Mouse (Mus musculus): Measurements from ENCODE around the gene Fgd4. TPM values are rescaled to one million over a fixed set of nuclear protein-coding genes. Genes with fewer than 3 reads are reported as not detected.

Gene Fgd4
- total and polyA plus RNA-seq, 2 experiments from 2014 or later: 13.4 to 27.6 TPM

DNA sequence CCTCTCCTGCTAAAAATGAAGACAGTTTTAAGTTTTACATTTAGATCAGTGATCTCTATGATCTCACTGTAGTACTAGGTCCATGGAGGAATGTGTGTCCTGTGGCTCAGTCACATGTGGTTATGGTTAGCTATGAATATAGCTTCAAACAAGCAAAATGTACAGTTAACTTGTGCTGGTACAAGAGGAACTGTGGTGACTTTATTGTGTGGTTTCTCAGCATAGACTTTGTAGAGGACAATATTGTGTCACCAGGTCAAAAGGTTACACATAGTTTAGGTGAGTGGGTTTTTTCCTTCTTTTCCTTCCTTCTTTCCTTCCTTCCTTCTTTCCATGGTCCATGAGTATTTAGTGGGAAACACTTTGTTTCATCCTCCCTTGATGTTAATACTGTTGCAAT is 23.8 kb downstream of the Fgd4 start:
- Histone ChIP-seq H3K27ac (no peak overlapping the region), H3K9me3 (ENCODE audit: low read length) (no peaks in the 10 kb centered on the region), H3K27me3 (ENCODE audit: insufficient read depth, low read length) (no peaks in the 10 kb centered on the region), H3K4me3 (ENCODE audit: low read length) (no peak overlapping the region), H3K4me2 (ENCODE audit: low read depth, low read length) (no peak overlapping the region), H3K9ac (replicated peaks; ENCODE audit: low read length) (no peak overlapping the region), H3K36me3 (ENCODE audit: insufficient read depth, low read length) (no peaks in the 10 kb centered on the region), H3K4me1 (ENCODE audit: insufficient read depth, low read length) (no peaks in the 10 kb centered on the region)
- no peak for DNase-seq (ENCODE audit: low spot score)
- ATAC-seq: no peak
- no peak for TF ChIP-seq CTCF (IDR thresholded peaks at IDR 0.05; ENCODE audit: low read depth)

DNA sequence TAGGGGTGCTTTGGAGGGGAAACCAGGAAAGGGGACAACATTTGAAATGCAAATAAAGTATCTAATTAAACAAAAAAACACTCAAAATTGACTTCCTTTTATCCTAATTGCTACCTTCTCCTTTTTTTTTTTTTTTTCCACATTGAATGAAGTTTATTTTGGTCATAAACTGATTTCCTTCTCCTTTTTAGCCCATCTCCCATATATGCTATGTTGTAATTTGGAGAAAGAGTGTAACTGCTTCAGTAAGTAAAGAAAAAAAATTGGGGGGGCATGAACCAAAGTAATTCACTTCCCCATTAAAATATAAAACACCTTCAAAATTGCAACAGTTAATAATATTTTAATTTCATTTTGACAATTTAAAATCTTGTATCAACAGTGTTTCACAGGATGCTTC is 25.8 kb downstream of the Fgd4 start:
- no peak overlapping the region for H3K4me3 ChIP-seq (ENCODE audit: low read length)
- no peak overlapping the region for H3K9ac ChIP-seq (replicated peaks; ENCODE audit: low read length)
- H3K27me3 ChIP-seq (ENCODE audit: insufficient read depth, low read length): no peaks in the 10 kb centered on the region
- H3K4me2 ChIP-seq (ENCODE audit: low read depth, low read length): no peak overlapping the region
- no peaks in the 10 kb centered on the region for H3K9me3 ChIP-seq (ENCODE audit: low read length)
- TF ChIP-seq CTCF (IDR thresholded peaks at IDR 0.05; ENCODE audit: low read depth): no peak
- no peak overlapping the region for H3K27ac ChIP-seq
- DNase-seq (ENCODE audit: low spot score): no peak
- H3K36me3 ChIP-seq (ENCODE audit: insufficient read depth, low read length): no peaks in the 10 kb centered on the region
- H3K4me1 ChIP-seq (ENCODE audit: insufficient read depth, low read length): no peaks in the 10 kb centered on the region
- no peak for ATAC-seq

DNA sequence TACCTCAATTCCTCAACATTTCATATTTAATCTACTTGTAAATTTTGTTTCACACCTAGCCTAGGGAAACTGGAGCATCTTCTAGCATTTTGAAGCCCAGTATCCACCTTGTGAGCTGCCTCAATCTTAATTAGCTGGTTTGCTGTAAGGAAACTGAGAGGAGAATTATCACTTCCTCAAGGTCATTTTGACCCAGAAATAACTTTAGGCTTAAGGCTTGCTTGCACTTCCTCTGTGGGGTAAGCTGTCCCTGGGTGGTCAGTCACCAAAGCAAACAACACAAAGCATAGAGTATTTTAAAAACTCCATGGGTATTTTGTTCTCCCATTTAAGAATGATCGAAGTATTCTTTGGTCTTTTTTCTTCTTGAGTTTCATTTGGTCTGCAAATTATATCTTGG is 27.2 kb downstream of the Fgd4 start:
- Histone ChIP-seq H3K9ac (replicated peaks; ENCODE audit: low read length) (no peak overlapping the region), H3K9me3 (ENCODE audit: low read length) (no peaks in the 10 kb centered on the region), H3K27ac (no peak overlapping the region), H3K4me3 (ENCODE audit: low read length) (no peak overlapping the region), H3K4me2 (ENCODE audit: low read depth, low read length) (no peak overlapping the region), H3K4me1 (ENCODE audit: insufficient read depth, low read length) (no peaks in the 10 kb centered on the region), H3K36me3 (ENCODE audit: insufficient read depth, low read length) (no peaks in the 10 kb centered on the region), H3K27me3 (ENCODE audit: insufficient read depth, low read length) (no peaks in the 10 kb centered on the region)
- TF ChIP-seq CTCF (IDR thresholded peaks at IDR 0.05; ENCODE audit: low read depth): no peak
- DNase-seq (ENCODE audit: low spot score) (no peak), ATAC-seq (no peak)
- WGBS: 95% methylated on average over 1 of the region's 1 CpGs

DNA sequence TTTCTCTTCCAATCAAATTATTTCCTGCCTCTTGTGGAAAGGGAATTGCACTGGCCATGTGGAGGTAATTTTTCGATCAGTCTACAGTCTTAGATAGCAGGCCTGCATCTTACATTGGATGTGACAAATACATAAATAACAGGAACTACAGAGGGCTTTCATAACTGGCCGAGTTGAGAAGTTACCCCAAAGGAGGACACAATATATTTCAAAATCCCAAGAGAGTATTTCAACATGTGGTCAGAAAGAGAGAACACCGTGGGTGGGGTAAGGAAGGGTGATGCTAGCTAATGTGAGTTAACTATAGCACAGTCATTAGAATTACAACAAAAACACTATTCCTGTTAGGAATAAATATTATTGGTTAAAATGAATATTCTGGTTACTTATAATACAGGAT is 29.0 kb downstream of the Fgd4 start:
- no peak for DNase-seq (ENCODE audit: low spot score)
- H3K4me1 ChIP-seq (ENCODE audit: insufficient read depth, low read length): no peaks in the 10 kb centered on the region
- H3K27ac ChIP-seq: no peak overlapping the region
- no peak for ATAC-seq
- H3K36me3 ChIP-seq (ENCODE audit: insufficient read depth, low read length): no peaks in the 10 kb centered on the region
- WGBS: 82% methylated on average over 3 of the region's 3 CpGs
- TF ChIP-seq CTCF (IDR thresholded peaks at IDR 0.05; ENCODE audit: low read depth): no peak
- no peak overlapping the region for H3K4me3 ChIP-seq (ENCODE audit: low read length)
- H3K9ac ChIP-seq (replicated peaks; ENCODE audit: low read length): no peak overlapping the region
- no peaks in the 10 kb centered on the region for H3K9me3 ChIP-seq (ENCODE audit: low read length)
- H3K27me3 ChIP-seq (ENCODE audit: insufficient read depth, low read length): no peaks in the 10 kb centered on the region
- H3K4me2 ChIP-seq (ENCODE audit: low read depth, low read length): no peak overlapping the region

DNA sequence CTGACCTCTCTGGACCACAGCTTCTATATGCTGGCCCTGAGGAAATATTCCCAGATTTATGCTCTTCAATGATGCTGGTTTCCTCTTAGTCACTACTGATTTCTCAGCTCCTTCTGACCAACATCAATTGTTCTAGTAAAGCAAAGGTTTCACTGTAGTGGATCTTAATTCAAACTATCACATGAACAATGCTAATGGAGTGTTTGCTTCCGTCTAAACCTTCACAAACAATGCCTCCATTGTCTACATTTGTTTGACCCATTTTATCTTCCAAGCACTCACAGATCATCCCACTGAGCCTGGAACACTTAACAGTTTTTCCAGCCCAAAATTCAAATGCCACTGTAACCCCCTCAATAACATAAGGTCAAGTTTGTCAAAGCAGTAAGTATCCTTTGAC is 33.6 kb downstream of the Fgd4 start:
- no peak for ATAC-seq
- 23% methylated on average over 1 of the region's 1 CpGs for WGBS
- no peaks in the 10 kb centered on the region for H3K27me3 ChIP-seq (ENCODE audit: insufficient read depth, low read length)

DNA sequence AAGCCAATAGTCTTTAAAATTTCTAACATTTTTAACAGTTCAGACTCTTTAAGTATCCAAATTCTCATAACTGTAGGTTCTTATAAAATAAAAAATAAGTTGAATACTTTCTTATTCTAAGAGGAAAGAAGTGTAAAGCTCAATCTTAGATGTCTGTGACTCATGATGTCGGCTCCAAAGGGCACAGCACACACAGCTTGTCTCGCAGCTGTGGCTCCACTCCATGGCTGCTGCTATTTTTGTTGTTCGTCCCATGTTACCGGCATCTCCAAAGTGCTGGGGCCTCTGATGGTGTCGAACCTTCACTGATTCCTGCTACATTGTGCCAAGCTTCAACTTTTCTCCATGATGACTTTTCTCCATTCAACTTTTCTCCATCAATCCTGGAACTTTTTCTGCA is 34.1 kb downstream of the Fgd4 start:
- no peak overlapping the region for H3K4me3 ChIP-seq (ENCODE audit: low read length)
- 89% methylated on average over 5 of the region's 5 CpGs for WGBS
- H3K27ac ChIP-seq: no peak overlapping the region
- H3K9me3 ChIP-seq (ENCODE audit: low read length): no peaks in the 10 kb centered on the region
- H3K4me2 ChIP-seq (ENCODE audit: low read depth, low read length): no peak overlapping the region
- TF ChIP-seq CTCF (IDR thresholded peaks at IDR 0.05; ENCODE audit: low read depth): no peak
- no peak overlapping the region for H3K9ac ChIP-seq (replicated peaks; ENCODE audit: low read length)
- no peak for ATAC-seq
- H3K36me3 ChIP-seq (ENCODE audit: insufficient read depth, low read length): no peaks in the 10 kb centered on the region
- H3K27me3 ChIP-seq (ENCODE audit: insufficient read depth, low read length): no peaks in the 10 kb centered on the region
- no peaks in the 10 kb centered on the region for H3K4me1 ChIP-seq (ENCODE audit: insufficient read depth, low read length)
- no peak for DNase-seq (ENCODE audit: low spot score)

More for the DNA sequence above, 33.6 kb downstream of the Fgd4 start:
- Histone ChIP-seq H3K36me3 (ENCODE audit: insufficient read depth, low read length) (no peaks in the 10 kb centered on the region), H3K4me3 (ENCODE audit: low read length) (no peak overlapping the region), H3K9ac (replicated peaks; ENCODE audit: low read length) (no peak overlapping the region), H3K9me3 (ENCODE audit: low read length) (no peaks in the 10 kb centered on the region), H3K4me2 (ENCODE audit: low read depth, low read length) (no peak overlapping the region), H3K4me1 (ENCODE audit: insufficient read depth, low read length) (no peaks in the 10 kb centered on the region), H3K27ac (no peak overlapping the region)
- no peak for DNase-seq (ENCODE audit: low spot score)
- no peak for TF ChIP-seq CTCF (IDR thresholded peaks at IDR 0.05; ENCODE audit: low read depth)

DNA sequence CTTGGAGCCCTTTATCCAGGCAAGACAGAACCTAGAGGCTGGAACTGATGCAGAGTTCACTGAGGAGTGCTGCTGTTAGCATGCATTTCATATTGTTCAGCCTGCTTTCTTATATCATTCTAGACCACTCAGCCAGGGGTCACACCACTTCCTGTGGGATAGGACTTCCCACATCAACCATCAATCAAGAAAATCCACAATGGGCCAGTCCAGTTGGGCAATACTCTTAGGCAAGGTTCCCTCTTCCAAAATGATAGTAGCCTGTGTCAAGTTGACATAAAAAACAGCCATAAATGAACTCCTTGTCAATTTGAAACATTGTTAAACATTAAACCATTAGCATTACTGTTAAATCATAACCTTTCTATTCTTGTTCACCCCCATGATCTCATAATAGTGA is 34.6 kb downstream of the Fgd4 start:
- no peak overlapping the region for H3K9ac ChIP-seq (replicated peaks; ENCODE audit: low read length)
- H3K4me3 ChIP-seq (ENCODE audit: low read length): no peak overlapping the region
- H3K9me3 ChIP-seq (ENCODE audit: low read length): no peaks in the 10 kb centered on the region
- H3K4me1 ChIP-seq (ENCODE audit: insufficient read depth, low read length): no peaks in the 10 kb centered on the region
- no peaks in the 10 kb centered on the region for H3K36me3 ChIP-seq (ENCODE audit: insufficient read depth, low read length)
- TF ChIP-seq CTCF (IDR thresholded peaks at IDR 0.05; ENCODE audit: low read depth): no peak
- no peak for ATAC-seq
- H3K4me2 ChIP-seq (ENCODE audit: low read depth, low read length): no peak overlapping the region
- no peak overlapping the region for H3K27ac ChIP-seq
- no peak for DNase-seq (ENCODE audit: low spot score)
- H3K27me3 ChIP-seq (ENCODE audit: insufficient read depth, low read length): no peaks in the 10 kb centered on the region
